Mouse (Mus musculus) Muller cell, postnatal 12 days (primary cell): ENCODE measurements around the gene N4bp2.

Experiments
- DNase-seq: peaks from one replicate; pipeline ENCODE4 v3.0.0-alpha.2; 2015; ENCODE audit errors: inconsistent ontology term

The N4bp2 gene

GRCm38 (mm10) chr5:65862217-65862927 lies 99.1 kb downstream of the N4bp2 start:
- no peak for DNase-seq

DNA sequence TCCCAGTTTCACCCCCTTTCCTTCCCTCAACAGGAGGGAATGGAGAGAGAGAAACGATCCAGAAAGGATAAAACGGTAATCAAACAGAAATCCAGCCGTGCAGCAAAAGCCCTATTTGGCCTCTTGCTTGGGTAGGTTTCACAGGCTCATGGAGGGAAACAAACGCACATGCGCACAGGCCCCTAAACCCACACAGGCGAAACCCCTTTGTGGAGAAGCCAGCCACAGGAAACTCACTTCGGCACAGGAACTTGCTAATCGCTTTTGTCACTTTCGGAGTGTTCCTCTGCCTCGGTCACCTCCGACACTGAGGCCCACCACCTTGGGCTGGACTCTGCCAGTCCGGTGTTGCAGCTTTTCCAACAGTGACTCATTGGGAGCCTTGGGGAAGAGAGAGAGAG lies 100.0 kb downstream of the N4bp2 start:
- DNase-seq, result no peak

GRCm38 (mm10) chr5:65864486-65864885 lies 101.2 kb downstream of the N4bp2 start:
- DNase-seq, result no peak

GRCm38 (mm10) chr5:65864946-65865345 lies 101.6 kb downstream of the N4bp2 start:
- no peak for DNase-seq

- no peak for DNase-seq
These were observed 103.3 kb downstream of the N4bp2 start for GRCm38 (mm10) chr5:65866591-65866990.

DNA sequence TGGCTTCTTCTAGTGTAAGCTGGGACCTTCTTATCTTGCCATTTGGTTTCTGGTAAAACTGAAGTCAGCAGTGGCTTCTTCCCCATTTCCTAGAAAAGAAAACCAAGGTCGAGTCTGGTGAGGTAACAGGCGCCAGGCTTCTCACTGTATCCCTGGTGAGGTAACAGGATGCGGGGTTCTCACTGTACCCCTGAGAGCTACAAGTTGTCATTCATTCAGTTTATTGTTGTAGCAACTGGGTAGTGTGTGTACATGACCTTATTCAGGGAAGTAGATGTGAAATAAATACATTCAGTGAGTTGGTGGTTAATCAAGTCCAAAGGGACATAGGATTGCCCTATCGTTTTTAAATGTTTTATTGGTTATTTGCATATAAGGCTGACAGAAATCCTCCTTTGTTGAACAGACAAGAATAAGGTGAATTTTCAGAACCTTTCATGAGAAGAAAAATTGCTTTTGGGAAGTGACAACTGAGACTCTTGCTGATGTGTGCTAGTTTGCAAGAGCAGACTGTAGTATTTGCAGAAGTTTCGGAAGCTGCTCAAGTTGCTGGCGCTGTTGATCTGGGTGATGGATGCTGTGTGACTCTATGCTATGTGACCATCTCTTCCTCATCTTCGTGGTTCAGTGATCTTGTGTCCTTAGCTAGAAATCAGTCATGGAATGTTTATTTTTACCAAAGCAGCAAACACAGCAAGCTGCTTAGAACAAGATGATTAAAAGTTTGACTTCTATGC lies 104.2 kb downstream of the N4bp2 start:
- DNase-seq, result no peak

DNA sequence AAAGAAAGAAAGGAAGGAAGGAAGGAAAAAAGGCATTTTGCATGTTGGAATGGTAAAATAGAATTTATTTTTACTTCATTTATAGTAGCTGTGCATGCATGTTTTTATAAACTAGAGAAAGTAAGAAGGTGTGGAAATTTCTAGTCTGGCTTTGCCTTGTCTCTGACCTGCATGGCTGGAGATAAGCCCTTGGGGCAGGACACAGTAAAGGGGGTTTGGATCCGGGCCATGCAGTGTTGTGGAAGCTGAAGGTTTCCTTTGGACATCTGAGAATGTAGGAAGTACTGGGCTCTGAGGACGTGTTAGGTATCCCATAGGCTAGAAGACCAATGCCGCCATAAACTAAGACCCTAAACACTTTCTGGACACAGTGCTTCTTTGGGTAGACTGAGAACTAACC lies 105.1 kb downstream of the N4bp2 start:
- DNase-seq, result no peak

DNA sequence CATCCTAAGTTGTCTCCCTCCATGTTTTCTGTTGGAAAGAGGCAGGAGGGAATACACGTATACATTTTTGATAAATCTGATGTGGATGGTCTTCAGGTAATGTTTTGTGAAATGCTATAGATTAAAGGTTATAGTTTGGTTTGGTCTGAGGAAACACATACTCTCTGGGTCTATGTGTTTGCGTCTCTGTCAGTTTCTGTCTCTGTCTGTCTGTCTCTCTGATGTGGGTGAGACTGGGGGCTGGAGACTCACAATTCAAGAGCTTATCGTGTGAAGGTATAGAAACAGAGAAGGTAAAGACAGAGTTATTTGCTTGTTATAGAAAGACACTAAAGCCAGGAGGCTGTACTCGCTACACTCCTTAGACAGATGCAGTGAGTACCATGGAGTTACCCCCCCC lies 106.3 kb downstream of the N4bp2 start:
- no peak for DNase-seq

DNA sequence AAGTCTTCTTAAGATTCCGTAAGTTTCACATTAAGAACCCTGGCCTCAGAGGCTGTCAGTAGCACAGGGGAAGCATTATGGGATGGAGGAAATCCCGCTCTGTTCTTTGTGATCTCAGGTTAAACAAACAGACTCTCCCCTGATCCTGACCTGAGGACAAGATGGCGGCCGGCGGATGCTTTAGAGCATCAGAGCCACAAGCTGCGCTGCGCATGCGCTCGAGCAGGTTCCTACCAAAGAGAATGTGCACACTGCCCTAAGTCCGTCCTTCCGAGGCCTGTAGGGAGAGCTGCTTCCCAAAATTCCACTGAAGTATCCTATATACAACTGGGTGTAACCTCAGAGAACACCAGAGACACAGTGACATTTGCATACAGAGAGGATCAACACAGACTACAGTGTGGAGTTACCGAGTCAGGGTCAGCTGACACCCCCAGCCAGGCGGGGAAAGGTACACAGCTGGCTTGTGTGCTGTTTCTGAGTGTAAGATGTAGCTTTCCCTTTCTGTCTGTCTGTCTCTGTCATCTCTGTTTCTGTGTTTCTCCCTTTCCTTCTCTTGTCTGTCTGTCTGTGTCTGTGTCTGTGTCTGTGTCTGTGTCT lies 108.1 kb downstream of the N4bp2 start:
- no peak for DNase-seq

GRCm38 (mm10) chr5:65873212-65873611 lies 109.9 kb downstream of the N4bp2 start:
- no peak for DNase-seq

DNA sequence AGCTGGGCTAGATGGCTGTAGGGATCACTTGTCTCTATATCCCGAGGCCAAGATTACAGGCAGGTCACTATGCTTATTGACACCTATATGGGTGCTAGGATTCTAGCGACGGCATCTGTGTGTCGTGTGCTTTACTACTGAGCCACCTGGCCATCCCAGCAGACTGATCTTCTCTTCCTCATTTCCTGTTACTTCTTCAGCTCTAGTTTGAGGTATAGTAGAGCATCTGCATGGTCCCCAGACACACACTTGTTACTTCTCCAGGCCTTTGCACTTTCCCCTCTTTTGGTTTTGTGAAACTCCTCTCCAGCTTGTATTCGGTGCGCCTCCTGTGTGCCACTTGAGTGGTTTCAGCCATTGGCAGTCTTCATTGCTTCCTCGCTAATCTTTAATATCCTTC lies 111.9 kb downstream of the N4bp2 start:
- DNase-seq, result no peak

GRCm38 (mm10) chr5:65878367-65878766 lies 115.0 kb downstream of the N4bp2 start:
- no peak for DNase-seq
